Mouse (Mus musculus) retina, embryonic 14.5 days (tissue): ENCODE measurements at regions not wholly inside any gene's neighbourhood (a gene's known extent, or its start where the extent isn't known, plus 50 kb on each side); places are given as distances from the start of the nearest gene placed in this dataset.
"Not testable (repeated sequence)": the region's sequence is repeated elsewhere in the genome, so short reads cannot be mapped to it uniquely, and the experiment has no call there.

Experiments used
- DNase-seq: peaks from one replicate; pipeline ENCODE4 v3.0.0-alpha.2; 2015; ENCODE audit warnings: low spot score

DNA sequence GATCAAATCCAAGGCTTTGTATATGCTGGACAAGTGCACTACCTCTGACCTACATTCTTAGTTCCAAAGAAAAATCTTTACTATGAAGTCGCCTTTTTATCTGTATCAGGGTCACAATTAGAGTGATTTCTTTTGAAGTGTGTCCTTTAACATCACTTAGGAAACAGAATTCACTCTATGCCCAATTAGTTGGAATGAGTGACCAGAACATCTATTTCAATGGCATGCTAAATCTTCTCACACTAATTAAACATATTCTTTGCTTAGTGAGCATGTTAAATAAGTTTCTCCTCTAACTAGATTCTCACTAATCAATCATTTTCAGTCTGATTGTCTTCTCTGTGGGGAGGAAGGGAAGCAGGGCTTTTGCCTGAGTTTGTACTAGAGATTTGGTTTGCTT, 84.9 kb downstream of the Arl6ip6 start:
- DNase-seq = peak; percentile 71

DNA sequence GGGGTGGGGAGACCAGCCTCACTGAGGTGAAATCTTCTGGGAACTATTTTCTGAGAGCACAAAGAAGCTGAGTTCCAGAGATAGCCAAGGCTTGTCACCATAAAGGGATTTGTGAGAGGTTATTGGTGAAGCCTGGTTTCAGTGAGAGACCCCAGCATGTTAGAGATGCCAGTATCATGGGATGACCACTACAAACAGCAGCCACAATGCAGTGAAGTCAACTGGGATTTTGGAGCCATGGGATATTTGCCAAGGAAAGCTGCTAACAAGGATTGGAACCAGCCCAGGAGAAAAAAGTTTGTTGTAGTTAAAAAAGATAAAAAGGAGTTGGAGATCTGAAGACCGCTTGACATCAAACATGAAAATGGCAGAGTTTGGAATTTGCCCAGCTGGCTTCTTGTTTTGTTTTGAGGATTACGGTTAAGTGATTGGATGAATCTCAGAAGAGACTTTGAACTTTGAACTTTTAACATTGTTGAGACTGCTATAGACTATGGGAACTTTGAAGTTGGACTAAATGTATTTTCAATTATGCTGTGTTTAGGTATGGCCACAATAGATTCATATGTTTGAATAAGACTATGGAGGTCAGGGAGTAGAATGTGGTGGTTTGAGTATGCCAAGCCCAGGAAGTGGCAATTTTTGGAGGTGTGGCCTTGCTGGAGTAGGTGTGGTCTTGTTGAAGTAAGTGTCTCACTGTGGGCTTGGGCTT, 110.3 kb downstream of the Arl6ip6 start:
- no peak for DNase-seq

DNA sequence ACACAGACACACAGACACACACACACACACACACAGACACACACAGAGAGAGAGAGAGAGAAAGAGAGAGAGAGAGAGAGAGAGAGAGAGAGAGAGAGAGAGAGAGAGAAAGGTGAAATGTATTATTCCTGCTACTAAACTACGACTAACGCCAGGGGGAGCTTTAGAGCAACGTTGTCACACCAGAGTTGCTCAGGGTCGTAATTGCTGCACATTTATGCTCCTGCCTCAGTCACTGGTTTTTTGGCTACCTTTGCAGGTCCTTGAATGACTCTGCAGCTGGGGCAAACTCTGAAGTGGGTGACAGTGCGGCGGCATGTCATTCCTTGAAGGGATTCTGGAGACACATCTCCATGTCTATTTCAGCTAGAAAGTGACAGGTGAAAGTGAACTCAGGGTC, 139.2 kb downstream of the Arl6ip6 start:
- peak; percentile 76 for DNase-seq

DNA sequence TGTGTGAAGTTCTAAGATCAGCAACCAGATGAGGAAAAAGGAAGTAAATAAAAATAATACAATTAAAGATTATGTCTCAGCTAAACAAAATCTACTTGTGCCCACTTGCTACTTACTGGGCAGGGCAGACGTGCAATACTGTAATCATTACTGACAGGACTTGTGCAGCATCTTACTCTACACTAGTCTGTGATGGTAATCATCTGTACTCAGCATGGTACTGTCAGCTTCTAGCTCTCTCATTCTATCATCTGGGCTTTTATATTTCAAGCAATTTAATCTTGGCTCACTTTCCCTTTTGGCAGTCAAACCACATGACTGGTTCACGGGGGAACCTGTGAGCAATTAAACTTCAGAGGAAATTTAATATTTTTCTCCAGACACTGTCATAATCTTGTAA, 167.5 kb downstream of the Arl6ip6 start:
- no peak for DNase-seq

DNA sequence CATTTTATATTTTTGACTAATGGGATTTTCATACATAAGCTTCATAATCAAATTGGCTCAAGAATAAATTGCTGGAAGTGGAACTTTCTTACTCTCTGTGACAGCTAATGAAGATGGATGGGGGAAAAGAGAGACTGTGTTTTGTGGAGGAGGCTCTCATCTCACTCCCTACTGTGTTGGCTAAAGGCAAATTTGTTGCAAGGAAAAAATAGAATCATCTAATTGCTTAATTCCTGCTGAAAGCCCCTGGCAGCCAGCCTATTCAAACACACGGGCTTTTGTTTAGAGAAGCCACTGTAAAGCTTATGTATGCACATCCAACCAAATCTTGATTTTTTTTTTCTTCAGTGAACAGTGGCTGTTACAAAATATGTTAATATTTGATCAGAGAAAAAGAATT, 190.8 kb downstream of the Arl6ip6 start:
- DNase-seq = peak; percentile 64

DNA sequence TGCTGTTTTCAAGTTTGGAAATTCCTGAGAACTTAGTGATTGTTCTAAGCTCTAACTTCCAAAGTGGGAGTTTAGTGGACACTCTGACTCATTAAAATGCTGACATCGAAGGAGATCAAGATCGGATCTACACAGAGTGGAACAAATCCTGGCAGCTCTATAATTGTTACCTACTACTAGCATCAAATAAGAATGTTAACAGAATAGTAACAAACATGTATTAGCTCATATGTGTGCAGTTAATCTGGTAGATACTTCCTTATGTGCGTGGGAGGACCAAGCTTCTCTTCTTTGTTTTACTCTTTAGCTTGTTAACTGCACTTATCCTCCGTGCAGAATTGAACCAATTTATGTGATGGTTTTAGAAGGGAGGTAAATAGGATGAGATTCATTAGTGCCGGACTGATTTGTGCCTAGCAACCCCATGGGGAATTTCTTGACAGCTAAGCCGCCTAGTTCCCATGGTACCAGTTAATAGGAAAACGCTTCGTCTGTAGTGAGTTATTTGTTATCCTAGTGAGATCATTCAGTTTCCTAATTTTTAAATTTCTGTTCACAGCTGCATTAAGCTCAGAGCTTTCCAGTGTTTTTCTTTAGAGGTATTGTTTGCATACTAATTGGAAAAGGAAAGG, 193.1 kb downstream of the Arl6ip6 start:
- peak; percentile 75 for DNase-seq

DNA sequence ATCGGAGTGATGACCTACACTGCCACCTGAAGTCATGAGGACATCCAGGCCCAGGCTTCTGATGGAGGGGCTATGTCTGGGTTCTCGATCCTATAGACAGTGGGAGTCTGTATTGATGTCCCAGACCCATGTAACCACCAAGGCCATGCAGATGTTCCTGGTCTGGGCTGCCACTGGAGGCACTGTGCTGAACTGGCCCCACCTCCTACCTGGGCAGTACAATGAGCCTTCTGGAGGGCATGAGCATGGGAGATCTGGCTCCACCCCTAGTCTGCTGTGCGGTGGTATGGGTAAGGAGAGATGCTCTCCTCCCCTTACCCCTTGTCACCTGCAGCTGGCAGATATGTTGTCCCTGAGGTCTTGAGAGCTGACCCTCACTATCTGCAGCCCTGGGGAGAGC, 197.1 kb downstream of the Arl6ip6 start:
- DNase-seq = no peak

DNA sequence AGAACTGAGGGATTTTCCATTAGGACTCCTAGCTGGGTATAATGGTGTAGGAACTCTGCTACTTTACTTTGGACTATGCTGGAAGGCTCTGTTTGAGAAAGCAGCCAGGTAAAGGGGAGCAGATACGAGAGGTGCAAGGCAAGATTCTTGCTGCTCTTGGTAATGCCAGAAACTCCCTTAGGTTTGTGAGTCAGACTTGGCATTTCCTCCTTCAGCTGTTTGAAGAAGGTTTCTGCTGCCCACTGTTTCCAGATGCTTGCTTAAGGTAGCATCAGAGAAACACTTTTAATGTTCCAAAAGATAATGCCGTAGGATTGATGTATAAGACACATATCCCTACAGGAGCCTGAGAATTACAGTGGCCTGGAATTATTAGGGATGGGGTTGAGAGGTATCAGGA, 222.9 kb downstream of the Arl6ip6 start:
- DNase-seq = no peak

DNA sequence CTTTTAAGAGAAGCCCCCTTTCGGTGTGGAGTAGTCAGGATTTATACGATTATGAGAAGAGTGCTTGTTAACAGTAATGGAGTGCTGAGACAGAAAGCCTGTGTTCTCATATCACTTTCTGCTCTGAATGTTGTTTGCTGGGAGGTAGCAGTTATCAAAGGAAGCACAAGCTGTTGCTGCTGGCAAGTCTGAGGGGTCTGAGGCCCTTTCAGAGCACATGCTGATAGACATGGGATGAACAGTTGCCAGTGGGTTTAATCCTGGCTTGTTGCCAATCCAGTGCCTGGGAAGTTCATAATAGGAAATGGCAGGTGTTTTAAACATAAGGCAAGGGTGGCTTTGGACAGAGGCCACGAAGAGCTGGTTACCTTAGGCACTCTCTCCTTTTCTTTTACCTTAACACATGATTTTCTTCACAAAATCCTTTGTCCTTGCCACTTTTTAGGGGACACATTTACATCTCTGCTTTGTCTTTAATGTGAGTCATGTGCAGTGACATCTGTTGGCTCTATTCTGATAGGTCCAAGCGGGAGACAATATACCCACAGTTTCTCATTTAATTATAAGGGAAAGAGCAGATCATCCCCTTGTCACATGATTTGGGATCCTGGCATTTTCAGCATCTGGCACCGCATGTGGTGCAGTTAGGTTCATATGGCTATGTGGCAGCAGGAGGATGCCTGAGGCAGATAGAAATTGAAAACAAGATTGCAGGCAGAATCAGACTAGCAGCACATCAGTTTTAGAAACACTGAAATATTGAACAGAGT, 245.7 kb downstream of the Arl6ip6 start:
- DNase-seq = peak; percentile 30

DNA sequence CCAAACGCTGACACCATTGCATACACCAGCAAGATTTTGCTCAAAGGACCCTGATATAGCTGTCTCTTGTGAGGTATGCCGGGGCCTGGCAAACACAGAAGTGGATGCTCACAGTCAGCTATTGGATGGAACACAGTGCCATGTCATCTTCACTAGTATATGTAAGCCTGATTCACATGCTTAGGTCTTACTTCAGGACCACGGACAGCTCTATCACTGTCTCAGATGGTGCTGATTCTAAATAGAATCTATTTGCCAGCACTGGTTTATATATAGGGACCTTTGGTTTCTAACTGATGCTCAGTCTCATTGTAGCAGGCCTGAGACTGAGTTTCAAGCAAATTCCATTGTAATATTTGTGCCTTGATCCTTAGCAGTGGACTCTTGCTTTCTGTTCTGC, 248.8 kb downstream of the Arl6ip6 start:
- DNase-seq = peak; percentile 78

DNA sequence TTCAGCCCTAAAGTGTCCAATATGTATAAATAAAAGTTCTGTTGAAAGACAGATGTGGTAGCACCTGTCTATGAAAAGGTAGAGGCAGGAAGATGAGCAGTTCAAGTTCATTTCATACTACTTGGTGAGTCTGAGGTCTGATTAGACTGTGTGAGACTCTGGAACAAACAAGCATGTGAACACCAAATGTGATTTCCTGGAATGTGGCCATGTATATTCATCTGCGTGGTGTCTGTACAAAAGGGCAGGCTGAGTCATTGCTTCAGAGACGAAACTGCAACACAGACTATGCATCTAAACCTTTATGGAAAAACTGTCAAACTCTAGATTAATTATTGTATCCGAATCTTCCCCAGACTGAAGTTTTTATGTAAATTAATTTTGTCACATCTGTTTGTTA, 268.7 kb downstream of the Arl6ip6 start:
- no peak for DNase-seq

DNA sequence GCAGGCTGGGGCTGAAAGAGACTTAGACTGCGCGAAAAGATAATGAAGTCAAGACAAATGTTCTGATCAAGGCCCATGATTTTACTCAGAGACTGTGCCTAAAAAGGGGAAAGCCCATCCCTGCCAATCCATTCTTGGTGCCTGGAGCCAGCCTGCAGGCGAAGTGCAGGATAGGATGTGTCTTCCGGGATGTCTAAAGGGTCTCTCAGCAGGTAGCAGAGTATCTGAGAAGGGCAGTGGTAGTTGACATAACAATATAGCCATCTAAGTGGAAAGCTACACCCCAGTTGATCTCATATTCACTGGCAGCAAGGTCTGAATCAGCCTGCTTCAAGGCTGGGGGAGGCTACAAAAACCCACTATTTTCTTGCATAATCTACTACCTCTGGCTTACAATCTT, 282.9 kb downstream of the Arl6ip6 start:
- no peak for DNase-seq

DNA sequence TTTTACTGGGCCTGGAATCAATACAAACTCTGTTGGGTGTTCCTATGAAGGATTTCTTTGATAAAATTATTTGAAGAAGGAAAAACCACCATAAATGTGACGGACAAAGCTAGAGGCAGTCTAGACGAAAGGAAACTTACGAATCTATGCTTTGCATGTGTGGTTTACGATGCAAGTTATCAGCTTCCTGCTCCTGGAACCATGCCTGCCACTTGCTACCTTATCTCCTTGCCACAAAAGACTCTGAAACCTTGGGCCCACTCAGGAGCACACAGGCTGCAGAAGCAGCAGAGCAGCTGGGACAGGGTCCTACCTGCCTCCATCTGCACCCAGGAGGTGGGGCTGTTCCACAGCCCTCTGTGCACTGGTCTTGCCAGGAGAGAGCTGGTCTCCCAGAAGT, 287.5 kb downstream of the Arl6ip6 start:
- DNase-seq = not testable (repeated sequence)

DNA sequence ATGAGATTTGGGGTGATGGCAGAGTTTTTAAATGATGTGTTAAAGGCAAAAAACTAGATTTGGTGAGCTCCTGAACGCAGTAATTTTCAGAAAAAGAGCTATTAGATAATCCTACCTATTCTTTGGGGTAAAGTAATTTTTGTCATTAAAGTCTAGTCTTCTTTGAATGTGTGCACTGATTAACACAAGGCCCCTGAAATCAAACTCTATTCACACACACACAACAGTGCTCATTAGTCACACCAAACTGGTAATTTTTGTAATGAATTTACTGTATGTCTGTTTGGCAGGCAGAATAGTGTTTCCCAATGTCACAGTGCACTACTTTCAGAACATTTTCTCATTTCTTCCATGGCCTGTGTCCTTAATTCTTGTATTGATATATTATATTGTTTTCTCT, 296.8 kb downstream of the Arl6ip6 start:
- DNase-seq = no peak

DNA sequence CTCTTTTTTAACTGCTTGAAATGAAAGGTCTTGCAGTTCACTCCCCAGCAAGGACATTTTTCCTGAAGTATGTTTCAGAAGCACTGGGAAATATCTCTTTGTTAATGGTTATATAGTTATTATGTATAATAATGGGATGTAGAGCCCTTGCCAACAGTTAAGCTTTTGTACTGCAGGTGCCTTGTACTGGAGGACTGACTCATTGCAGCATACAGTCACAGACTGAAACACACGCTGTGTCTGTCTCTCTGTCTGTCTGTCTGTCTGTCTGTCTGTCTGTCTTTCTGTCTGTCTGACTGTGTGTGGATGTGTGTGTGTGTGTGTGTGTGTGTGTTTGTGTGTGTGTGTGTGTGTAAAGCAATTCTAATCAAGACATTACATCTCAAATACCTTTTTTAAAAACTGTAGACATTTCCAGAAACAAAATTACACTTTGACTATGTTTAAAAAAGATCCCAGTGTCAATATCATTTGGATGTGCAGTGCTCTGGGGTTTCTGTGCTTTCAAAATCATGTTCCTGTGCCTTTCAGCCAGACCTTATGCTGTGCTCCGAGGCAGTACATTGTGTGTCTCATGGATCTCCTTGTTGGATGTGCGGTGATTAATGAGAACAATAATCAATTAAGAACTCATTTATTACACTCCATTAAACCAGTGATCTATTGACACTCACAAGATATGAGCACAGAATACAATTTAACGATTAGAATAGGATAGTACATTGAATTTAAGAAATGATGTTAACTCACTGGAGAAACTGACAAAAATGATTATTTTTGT, 299.5 kb downstream of the Arl6ip6 start:
- DNase-seq = no peak

DNA sequence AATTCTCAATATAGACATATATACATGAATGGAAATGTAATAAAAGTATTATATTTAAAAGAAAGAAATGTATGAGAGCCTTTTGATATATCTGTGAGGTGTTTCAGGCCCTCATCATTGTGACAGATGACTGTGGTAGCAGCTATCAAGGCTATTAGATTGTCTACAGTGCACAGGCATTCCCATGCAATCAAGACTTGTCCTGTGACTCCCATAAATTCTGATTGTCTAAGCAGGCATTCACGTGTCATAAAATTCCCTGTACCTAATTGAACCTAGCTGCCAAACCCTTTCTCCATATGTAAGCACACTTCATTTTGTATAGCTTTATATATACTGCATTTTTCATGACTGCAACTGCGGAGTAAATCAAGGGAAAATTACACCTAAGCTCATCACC, 301.3 kb downstream of the Arl6ip6 start:
- no peak for DNase-seq

DNA sequence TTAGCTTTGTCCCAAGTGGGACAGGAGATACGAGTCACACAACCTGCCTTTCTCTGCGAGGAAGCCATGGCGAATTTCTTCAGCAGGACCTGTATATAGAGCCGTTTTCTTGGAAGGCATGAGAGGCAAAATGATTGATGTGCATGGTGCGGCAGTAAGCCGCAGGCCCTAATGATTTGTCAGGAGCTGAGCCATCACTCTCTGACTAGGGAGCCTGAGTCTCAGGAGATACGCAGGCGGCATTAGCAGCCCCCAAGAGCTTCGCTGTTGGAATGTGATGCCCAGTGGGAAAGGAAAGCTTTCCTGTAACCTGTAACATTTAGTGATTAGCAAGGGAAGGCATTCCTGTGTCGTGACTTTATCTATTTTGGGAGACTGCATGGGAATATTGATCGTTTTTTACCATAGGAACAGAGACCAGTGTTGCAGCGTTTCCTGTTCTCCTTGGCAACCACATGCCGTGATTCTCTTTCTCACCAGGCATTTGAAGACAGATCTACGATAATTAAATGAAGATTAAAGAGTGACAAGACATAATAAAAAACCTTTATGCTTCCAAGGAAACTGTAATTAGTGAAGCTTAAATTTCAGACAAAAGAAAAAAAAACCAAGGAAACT, 310.2 kb downstream of the Arl6ip6 start:
- DNase-seq = peak; percentile 39

DNA sequence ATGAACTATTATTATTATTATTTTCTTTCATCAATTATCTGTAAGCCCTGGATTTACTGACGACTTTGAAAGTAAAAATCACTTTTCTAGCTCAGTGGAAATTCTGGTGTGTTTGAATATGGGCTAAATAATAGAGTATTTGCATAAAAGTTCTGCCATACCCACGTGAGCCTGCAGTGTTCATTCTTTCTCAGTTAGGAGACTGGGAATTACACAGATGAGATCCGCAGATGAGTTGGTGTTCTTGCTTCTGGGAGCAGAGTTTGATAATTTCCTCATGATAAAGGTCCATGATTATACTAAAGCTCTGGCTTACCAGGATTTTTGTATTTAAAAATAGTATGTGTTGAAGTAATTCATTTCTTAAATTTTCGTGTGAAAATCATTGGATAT, 310.7 kb downstream of the Arl6ip6 start:
- no peak for DNase-seq

DNA sequence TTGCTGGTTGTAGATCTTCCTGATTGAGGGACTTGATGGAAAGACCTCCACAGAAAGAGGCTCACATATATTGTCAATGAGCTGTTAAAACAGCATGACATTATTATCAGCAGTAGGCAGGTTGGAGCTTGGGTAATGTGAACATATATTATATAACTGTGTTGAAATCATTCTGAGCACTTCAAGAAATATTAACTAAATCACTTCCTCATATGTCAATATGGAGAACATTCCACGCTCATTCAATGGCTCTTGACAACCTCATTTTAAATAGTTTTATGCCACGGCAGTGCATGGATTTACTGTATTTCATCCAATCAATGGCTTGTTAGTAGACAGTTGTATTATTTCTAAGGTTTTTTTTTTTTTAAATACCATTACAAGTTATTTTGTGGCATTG, 350.6 kb downstream of the Arl6ip6 start:
- DNase-seq = no peak

DNA sequence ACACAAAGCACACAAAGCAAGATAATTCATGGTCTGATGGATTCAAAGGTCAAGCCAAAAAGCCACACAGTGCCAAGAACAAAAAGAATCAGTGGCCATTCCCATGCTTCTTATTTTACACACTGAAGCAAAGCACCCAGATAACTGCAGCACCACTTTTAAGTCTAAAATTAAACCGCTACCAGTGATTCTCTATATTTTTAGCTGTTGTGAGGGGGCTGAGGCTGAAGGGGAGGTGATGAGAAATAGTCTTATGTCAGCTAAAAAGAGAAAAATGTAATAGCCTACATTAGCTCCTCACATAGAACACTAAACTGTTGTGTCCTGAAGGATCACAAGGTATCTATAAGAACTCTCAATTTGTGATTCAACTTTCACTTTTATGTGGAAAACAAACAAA, 382.5 kb downstream of the Arl6ip6 start:
- no peak for DNase-seq

DNA sequence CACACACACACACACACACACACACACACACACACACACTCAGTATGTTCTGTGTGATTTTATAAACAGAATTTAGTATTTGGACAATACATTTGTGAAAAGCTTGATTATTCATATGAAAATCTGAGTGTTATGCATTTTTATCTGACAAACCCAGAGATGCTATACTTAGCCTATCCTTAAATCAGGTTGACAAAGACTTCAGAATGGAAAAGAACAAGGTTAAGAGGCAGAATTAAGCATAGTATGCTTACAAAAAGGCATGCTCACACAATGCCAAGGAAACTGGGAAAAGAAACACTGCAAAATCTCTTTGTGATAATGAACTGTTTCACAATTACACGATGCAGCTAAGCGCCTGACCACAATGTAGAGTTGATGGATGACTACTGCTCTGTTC, 414.3 kb downstream of the Arl6ip6 start:
- DNase-seq = no peak

DNA sequence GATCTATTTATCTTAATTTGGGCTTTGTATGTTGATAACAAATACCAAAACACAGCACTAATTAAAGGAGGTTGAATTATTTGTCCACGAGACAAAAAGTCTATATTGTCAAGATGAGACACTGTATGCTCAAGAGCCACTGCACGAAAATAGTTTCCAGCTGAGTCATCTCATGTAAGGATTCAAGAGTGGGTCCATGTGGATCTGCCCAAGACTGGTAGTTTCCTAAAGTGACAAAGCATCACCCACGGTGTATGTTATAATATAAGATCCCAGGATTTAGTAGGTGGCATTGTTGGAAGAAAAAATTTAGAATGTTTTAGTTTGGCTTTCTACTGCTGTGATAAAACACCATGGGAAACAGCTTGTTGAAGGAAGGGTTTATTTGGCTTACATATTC, 428.2 kb downstream of the Arl6ip6 start:
- DNase-seq = no peak
